Mouse (Mus musculus): Measurements from ENCODE around the gene Sv2c. TPM values are rescaled to one million over a fixed set of nuclear protein-coding genes. Genes with fewer than 3 reads are reported as not detected.

Gene Sv2c
- polyA plus RNA-seq, 1 experiment from 2014 or later = 1.2 TPM

DNA sequence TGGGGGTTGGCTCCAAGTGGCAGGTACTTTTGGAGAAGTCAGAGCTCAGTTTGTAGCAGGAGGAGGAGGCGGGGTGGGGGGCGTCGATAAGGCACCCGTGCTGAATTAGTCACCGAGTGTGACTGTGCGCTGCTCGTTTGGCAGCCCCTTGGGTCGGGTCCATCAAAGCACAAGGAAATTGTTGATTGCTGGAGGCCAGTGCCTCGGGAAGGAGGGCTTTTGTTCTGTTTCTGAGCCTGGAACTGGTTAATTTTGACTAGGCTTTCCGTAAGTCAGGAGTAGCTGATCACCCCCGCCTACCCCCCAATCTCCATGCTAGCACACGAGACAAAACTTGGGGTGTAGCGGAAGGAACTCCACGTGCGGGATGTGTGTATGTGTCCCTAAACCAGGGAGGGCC, 456 bp upstream of the Sv2c start:
- 1% methylated on average over 15 of the region's 15 CpGs for WGBS

DNA sequence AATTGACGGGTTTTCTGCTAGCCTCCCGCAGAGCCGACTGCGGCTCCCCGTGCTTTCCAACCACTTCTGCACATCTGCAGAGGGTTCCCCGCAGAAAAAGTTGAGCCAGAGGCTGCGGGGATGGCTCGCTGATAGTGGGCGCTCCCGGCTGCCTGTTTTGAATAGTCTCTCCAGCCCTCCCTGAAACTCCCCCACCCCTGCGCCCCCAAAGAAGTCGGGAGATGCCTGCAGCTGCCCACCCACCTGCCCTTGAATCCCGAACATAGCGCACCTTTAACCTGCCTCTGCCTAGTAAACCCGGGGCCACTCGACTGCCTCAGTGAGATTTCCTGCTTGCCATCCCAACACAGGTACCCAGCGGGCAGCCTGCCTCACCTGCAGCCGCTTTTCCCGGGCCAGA, 466 bp downstream of the Sv2c start:
- no peak overlapping the region for H3K27ac ChIP-seq (ENCODE audit: low read length)
- WGBS = 1% methylated on average over 19 of the region's 19 CpGs
- H3K4me2 ChIP-seq (ENCODE audit: low read depth, low read length) = peak overlapping the region; percentile 90
- no peaks in the 10 kb centered on the region for H3K36me3 ChIP-seq (ENCODE audit: control insufficient read depth, insufficient read depth)
- H3K9me3 ChIP-seq (replicated peaks; ENCODE audit: control insufficient read depth, low read length) = no peaks in the 10 kb centered on the region
- peak overlapping the region; percentile 56 for H3K4me3 ChIP-seq (ENCODE audit: low read length)
- no peak for ATAC-seq (replicated peaks; ENCODE audit: extremely low read depth, insufficient read depth, low FRiP score)
- peak overlapping the region; percentile 56 for H3K9ac ChIP-seq (ENCODE audit: low read length)
- peaks cover 14% of the 10 kb centered on the region; the same call in 1 of the 2 replicates for H3K4me1 ChIP-seq (ENCODE audit: control insufficient read depth, insufficient read depth, low read length)
- H3K27me3 ChIP-seq (ENCODE audit: control insufficient read depth, insufficient read depth, low read length) = peaks cover 76% of the 10 kb centered on the region

More for the DNA sequence above, 456 bp upstream of the Sv2c start:
- peaks cover 68% of the 10 kb centered on the region for H3K27me3 ChIP-seq (ENCODE audit: control insufficient read depth, insufficient read depth, low read length)
- peaks cover 14% of the 10 kb centered on the region; the same call in 1 of the 2 replicates for H3K4me1 ChIP-seq (ENCODE audit: control insufficient read depth, insufficient read depth, low read length)
- H3K27ac ChIP-seq (ENCODE audit: low read length) = no peak overlapping the region
- peak overlapping the region; percentile 56 for H3K4me3 ChIP-seq (ENCODE audit: low read length)
- no peak overlapping the region; the same call in 1 of the 2 replicates for H3K9ac ChIP-seq (ENCODE audit: low read length)
- H3K4me2 ChIP-seq (ENCODE audit: low read depth, low read length) = peak overlapping the region; percentile 90
- no peak for ATAC-seq (replicated peaks; ENCODE audit: extremely low read depth, insufficient read depth, low FRiP score)
- H3K36me3 ChIP-seq (ENCODE audit: control insufficient read depth, insufficient read depth) = no peaks in the 10 kb centered on the region
- H3K9me3 ChIP-seq (replicated peaks; ENCODE audit: control insufficient read depth, low read length) = no peaks in the 10 kb centered on the region

DNA sequence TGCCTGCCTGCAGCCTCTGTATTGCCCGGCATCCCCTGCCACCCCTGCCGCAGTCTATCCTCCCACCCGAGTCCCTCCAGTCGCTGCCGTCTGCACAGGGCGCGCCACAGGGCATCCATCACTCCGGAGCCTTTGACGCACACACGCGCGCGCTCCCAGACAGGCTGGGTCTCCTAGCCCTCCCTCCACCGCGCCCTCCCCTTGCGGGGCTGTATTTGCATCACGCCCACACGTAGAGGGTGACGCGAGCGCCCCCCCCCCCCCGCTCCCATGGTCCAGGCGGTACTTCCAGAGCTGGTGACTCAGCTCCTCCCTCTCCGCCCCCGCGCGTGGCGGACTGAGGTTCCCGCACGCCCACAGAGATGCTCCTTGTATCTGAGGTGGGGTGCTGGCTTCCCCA, 1.3 kb downstream of the Sv2c start:
- Histone ChIP-seq H3K27me3 (ENCODE audit: control insufficient read depth, insufficient read depth, low read length) (peaks cover 76% of the 10 kb centered on the region), H3K9me3 (replicated peaks; ENCODE audit: control insufficient read depth, low read length) (no peaks in the 10 kb centered on the region), H3K4me3 (ENCODE audit: low read length) (peak overlapping the region; percentile 56), H3K27ac (ENCODE audit: low read length) (no peak overlapping the region), H3K36me3 (ENCODE audit: control insufficient read depth, insufficient read depth) (no peaks in the 10 kb centered on the region), H3K4me1 (ENCODE audit: control insufficient read depth, insufficient read depth, low read length) (peaks cover 14% of the 10 kb centered on the region; the same call in 1 of the 2 replicates), H3K4me2 (ENCODE audit: low read depth, low read length) (peak overlapping the region; percentile 90), H3K9ac (ENCODE audit: low read length) (no peak overlapping the region)
- no peak for ATAC-seq (replicated peaks; ENCODE audit: extremely low read depth, insufficient read depth, low FRiP score)
- WGBS = 2% methylated on average over 26 of the region's 30 CpGs

DNA sequence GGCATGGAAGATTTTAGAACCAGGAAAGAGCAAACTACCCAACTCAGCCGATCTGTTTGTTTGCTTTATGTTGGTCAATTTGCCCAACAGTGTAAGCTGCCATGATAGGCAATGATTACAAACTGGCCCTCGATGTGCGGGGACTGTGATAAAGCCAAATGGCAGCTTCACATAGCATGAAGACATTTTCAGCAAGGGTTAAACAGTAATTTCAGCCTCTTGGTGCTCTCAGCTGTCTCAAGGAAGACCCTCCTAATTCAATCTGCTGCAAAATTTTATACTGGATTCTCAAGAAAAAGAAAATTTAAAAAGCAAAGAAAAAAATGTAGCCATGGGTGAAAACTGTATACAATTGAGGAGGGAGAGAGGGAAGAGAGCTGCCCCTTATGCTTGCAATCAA, 3.3 kb downstream of the Sv2c start:
- WGBS = 72% methylated on average over 3 of the region's 3 CpGs
- Histone ChIP-seq H3K4me3 (ENCODE audit: low read length) (no peak overlapping the region), H3K4me2 (ENCODE audit: low read depth, low read length) (no peak overlapping the region), H3K27ac (ENCODE audit: low read length) (no peak overlapping the region), H3K4me1 (ENCODE audit: control insufficient read depth, insufficient read depth, low read length) (peaks cover 14% of the 10 kb centered on the region; the same call in 1 of the 2 replicates), H3K9ac (ENCODE audit: low read length) (no peak overlapping the region), H3K9me3 (replicated peaks; ENCODE audit: control insufficient read depth, low read length) (no peaks in the 10 kb centered on the region), H3K36me3 (ENCODE audit: control insufficient read depth, insufficient read depth) (no peaks in the 10 kb centered on the region), H3K27me3 (ENCODE audit: control insufficient read depth, insufficient read depth, low read length) (peaks cover 59% of the 10 kb centered on the region)
- ATAC-seq (replicated peaks; ENCODE audit: extremely low read depth, insufficient read depth, low FRiP score) = no peak

DNA sequence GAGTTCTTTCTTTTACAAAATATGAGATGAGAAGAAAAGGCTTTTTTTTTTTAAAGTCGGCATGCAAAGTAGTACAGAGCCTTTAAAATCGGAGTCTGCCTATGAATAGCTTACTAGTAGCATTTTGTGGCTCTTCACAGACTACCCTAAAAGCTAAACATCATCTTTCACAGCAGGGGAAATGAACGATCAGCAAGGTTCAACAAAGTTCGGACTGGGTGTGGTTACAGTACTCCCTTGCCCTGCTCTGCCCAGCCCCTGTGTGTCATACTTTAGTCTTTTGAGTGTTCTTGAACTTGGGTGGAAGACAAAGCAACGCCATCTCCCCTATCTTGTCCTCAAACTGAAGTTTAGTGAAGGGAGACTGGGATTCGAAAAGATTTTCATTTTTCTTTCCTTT, 5.7 kb downstream of the Sv2c start:
- no peak overlapping the region for H3K27ac ChIP-seq (ENCODE audit: low read length)
- H3K4me1 ChIP-seq (ENCODE audit: control insufficient read depth, insufficient read depth, low read length) = 0 out of 2 replicates have a peak, but pooled peaks cover 2% of the 10 kb centered on the region
- no peak overlapping the region for H3K9ac ChIP-seq (ENCODE audit: low read length)
- no peaks in the 10 kb centered on the region for H3K9me3 ChIP-seq (replicated peaks; ENCODE audit: control insufficient read depth, low read length)
- no peak overlapping the region for H3K4me3 ChIP-seq (ENCODE audit: low read length)
- no peak for ATAC-seq (replicated peaks; ENCODE audit: extremely low read depth, insufficient read depth, low FRiP score)
- no peaks in the 10 kb centered on the region for H3K36me3 ChIP-seq (ENCODE audit: control insufficient read depth, insufficient read depth)
- no peak overlapping the region for H3K4me2 ChIP-seq (ENCODE audit: low read depth, low read length)
- peaks cover 35% of the 10 kb centered on the region for H3K27me3 ChIP-seq (ENCODE audit: control insufficient read depth, insufficient read depth, low read length)
- WGBS = 73% methylated on average over 6 of the region's 6 CpGs

DNA sequence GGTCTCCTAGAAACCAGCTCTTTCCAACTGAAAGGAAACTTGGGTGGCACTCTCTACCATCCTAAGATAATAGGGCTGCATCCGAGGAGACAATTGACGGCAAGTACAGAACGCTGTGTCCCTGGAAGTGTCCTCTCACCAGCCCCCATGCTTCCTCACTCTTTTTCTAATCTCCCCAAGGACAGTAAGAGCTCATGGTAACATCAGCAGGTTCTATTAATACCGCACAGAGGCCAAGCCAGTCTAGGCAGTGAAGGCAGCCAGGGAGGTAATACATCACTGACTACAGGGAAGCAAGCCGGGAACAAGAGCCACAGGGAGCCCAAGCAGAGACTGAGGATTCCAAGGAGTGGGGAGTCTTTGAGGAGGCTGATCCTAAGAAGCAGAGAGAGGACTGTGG, 7.4 kb downstream of the Sv2c start:
- H3K9me3 ChIP-seq (replicated peaks; ENCODE audit: control insufficient read depth, low read length) = no peaks in the 10 kb centered on the region
- no peak for ATAC-seq (replicated peaks; ENCODE audit: extremely low read depth, insufficient read depth, low FRiP score)
- no peaks in the 10 kb centered on the region for H3K4me1 ChIP-seq (ENCODE audit: control insufficient read depth, insufficient read depth, low read length)
- H3K4me3 ChIP-seq (ENCODE audit: low read length) = no peak overlapping the region
- H3K27ac ChIP-seq (ENCODE audit: low read length) = no peak overlapping the region
- no peaks in the 10 kb centered on the region for H3K36me3 ChIP-seq (ENCODE audit: control insufficient read depth, insufficient read depth)
- H3K27me3 ChIP-seq (ENCODE audit: control insufficient read depth, insufficient read depth, low read length) = peaks cover 18% of the 10 kb centered on the region
- 46% methylated on average over 5 of the region's 5 CpGs for WGBS
- H3K4me2 ChIP-seq (ENCODE audit: low read depth, low read length) = no peak overlapping the region
- H3K9ac ChIP-seq (ENCODE audit: low read length) = no peak overlapping the region

DNA sequence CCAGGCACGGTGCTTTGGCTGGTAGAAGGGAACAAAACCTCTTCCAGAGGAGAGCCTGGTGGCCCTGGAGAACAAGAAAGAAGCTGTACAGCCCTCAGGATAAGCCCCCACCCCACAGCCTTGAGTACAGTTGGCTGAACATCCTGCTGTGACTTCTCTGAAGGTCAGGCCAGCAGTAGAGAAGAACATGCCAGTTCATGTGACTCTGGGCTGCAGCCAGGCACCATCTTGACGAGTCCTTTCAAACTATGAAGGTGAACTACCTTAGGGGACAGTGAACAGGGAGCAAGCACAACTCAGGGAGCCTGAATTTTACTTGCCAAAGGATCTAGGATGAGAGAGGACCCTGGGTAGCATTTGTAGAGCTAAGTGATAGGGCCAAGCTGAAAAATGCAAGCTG, 19.7 kb downstream of the Sv2c start:
- ATAC-seq (replicated peaks; ENCODE audit: extremely low read depth, insufficient read depth, low FRiP score) = no peak
- WGBS = 77% methylated on average over 2 of the region's 2 CpGs

DNA sequence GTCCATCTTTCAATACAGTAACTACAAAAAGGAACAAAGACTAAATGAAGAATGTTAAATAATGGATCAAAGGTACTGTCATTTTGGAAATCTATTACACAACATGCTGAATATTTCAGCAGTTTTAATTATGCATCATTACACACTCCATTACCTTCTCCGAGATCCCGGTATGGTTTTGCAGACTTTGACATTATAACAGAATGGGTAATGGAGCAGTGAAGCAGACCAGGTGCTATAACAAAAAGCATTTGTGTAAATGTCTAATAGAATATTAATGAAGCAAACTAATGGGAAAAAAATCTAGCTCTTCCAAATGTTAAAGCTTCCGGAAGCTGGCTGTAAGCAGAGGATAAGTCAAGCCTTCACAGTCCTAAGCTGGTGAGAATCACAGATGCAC, 21.6 kb downstream of the Sv2c start:
- no peaks in the 10 kb centered on the region for H3K27me3 ChIP-seq (ENCODE audit: control insufficient read depth, insufficient read depth, low read length)
- H3K4me1 ChIP-seq (ENCODE audit: control insufficient read depth, insufficient read depth, low read length) = no peaks in the 10 kb centered on the region
- no peaks in the 10 kb centered on the region for H3K36me3 ChIP-seq (ENCODE audit: control insufficient read depth, insufficient read depth)
- no peaks in the 10 kb centered on the region for H3K9me3 ChIP-seq (replicated peaks; ENCODE audit: control insufficient read depth, low read length)
- no peak overlapping the region for H3K27ac ChIP-seq (ENCODE audit: low read length)
- no peak overlapping the region for H3K4me3 ChIP-seq (ENCODE audit: low read length)
- 90% methylated on average over 3 of the region's 3 CpGs for WGBS
- no peak for ATAC-seq (replicated peaks; ENCODE audit: extremely low read depth, insufficient read depth, low FRiP score)
- no peak overlapping the region for H3K9ac ChIP-seq (ENCODE audit: low read length)
- H3K4me2 ChIP-seq (ENCODE audit: low read depth, low read length) = no peak overlapping the region

More for the DNA sequence above, 19.7 kb downstream of the Sv2c start:
- Histone ChIP-seq H3K27ac (ENCODE audit: low read length) (no peak overlapping the region), H3K9me3 (replicated peaks; ENCODE audit: control insufficient read depth, low read length) (no peaks in the 10 kb centered on the region), H3K4me2 (ENCODE audit: low read depth, low read length) (no peak overlapping the region), H3K36me3 (ENCODE audit: control insufficient read depth, insufficient read depth) (no peaks in the 10 kb centered on the region), H3K4me3 (ENCODE audit: low read length) (no peak overlapping the region), H3K27me3 (ENCODE audit: control insufficient read depth, insufficient read depth, low read length) (no peaks in the 10 kb centered on the region), H3K9ac (ENCODE audit: low read length) (no peak overlapping the region), H3K4me1 (ENCODE audit: control insufficient read depth, insufficient read depth, low read length) (no peaks in the 10 kb centered on the region)

DNA sequence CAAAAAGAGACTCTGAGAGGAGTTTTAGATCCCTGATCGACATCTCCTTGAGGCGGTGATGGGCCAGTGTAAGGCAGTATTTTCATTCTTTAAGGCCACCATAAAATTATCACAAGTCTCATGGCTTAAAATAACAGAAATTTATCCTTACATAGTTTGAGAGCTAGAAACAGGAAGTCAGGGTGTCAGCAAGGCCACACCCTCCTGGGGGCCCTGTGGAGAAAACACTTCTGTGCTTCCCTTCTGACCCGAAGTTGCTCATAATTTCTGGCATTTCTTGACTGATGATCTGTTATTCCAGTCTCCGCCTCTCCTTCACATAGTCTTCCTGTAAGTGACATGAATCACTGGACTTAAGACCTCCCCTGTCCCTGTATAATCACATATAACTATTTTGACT, 26.0 kb downstream of the Sv2c start:
- Histone ChIP-seq H3K4me1 (ENCODE audit: control insufficient read depth, insufficient read depth, low read length) (no peaks in the 10 kb centered on the region), H3K4me2 (ENCODE audit: low read depth, low read length) (no peak overlapping the region), H3K4me3 (ENCODE audit: low read length) (no peak overlapping the region), H3K9ac (ENCODE audit: low read length) (no peak overlapping the region), H3K9me3 (replicated peaks; ENCODE audit: control insufficient read depth, low read length) (no peaks in the 10 kb centered on the region), H3K36me3 (ENCODE audit: control insufficient read depth, insufficient read depth) (no peaks in the 10 kb centered on the region), H3K27me3 (ENCODE audit: control insufficient read depth, insufficient read depth, low read length) (no peaks in the 10 kb centered on the region), H3K27ac (ENCODE audit: low read length) (no peak overlapping the region)
- no peak for ATAC-seq (replicated peaks; ENCODE audit: extremely low read depth, insufficient read depth, low FRiP score)
- 65% methylated on average over 4 of the region's 4 CpGs for WGBS
